ENCODE assay signal across 8 mouse cellular contexts in the genomic region with DNA sequence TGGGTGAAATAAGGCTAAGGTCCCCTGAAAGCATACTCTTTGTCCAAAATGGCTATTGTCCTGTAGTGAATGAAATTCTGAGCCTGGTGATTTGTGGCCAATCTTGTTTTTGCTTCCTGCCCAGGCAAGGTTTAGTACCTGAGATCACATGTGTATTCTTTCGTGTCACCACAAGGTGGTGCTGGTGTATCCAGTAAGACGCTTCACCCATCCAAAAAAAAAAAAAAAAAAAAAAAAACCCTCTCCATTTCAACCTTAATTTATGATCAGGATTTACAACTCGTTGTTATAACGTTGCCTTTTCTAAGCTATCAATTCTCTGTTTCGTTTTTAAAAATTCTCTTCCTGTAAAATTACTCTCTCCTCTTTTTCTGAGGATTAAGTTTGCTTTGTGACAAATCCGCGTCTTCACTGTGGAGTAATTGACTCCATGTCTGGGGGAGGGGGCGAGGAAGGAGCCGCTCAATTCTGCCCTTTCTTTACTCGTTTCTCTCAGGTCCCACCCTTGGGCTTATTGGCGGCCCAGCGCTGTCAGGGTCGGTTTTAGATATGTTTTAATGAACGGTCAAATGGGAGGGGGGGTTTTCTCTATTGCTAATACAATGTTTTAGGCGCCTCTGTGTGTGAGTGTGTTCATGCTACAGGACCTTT.
A peak's percentile ranks its signal among the peaks of the same experiment; 100 is the strongest.
DNase-seq lines count a peak whose midpoint lies in the region; ATAC-seq and TF ChIP-seq lines count a peak whose summit lies in the region.

No protein-coding gene starts in this region.

- intact Hi-C loops in heart, postnatal 10 days (cut with DNase I) = loop anchor here (10.0 kb wide), 1 partner anchor 1855 kb away; no protein-coding TSS in a partner anchor

- TF ChIP-seq CTCF in E14TG2a.4 (conservative IDR thresholded peaks at IDR 0.05; ENCODE audit: low read length) = peak; percentile 51

- no peaks in the 10 kb centered on the region for H3K36me3 ChIP-seq in E14TG2a.4 (ENCODE audit: insufficient read depth, low read length)
- no peaks in the 10 kb centered on the region for H3K36me3 ChIP-seq in lung, embryonic 16.5 days (ENCODE audit: control insufficient read depth, insufficient read depth, low read length)

- H3K27me3 ChIP-seq in E14TG2a.4 (ENCODE audit: insufficient read depth, low read length) = 0 out of 2 replicates have a peak, but pooled peaks cover 3% of the 10 kb centered on the region
- no peaks in the 10 kb centered on the region for H3K27me3 ChIP-seq in lung, embryonic 16.5 days (ENCODE audit: control insufficient read depth, insufficient read depth, low read depth, low read length)

- no peak for ATAC-seq in lung, embryonic 16.5 days (ENCODE audit: low read depth)
- no peak for ATAC-seq in megakaryocyte, adult 5-6 weeks (ENCODE audit: poor library complexity, severe bottlenecking)

- H3K4me2 ChIP-seq in lung, embryonic 16.5 days (ENCODE audit: low read depth, low read length) = peak overlapping the region; percentile 52

- DNase-seq in R1 (ENCODE audit: low read depth, low spot score) = peak; percentile 62
- DNase-seq in embryo, embryonic 10 days (ENCODE audit: low spot score) = peak; percentile 82
- peak; percentile 30 to 63 for DNase-seq in heart, postnatal 10 days
- DNase-seq in kidney, postnatal 4 days = peak; percentile 60 to 71
- peak; percentile 37 for DNase-seq in right cerebral cortex, postnatal 25 days

- H3K27ac ChIP-seq in lung, embryonic 16.5 days (ENCODE audit: low read length) = no peak overlapping the region

- 32% methylated on average over 15 of the region's 15 CpGs for WGBS in lung, embryonic 16.5 days

- H3K9ac ChIP-seq in lung, embryonic 16.5 days (ENCODE audit: low read length) = no peak overlapping the region

- H3K4me3 ChIP-seq in E14TG2a.4 (replicated peaks; ENCODE audit: low read length) = no peak overlapping the region
- H3K4me3 ChIP-seq in lung, embryonic 16.5 days (ENCODE audit: low read length) = peak overlapping the region; percentile 28

- no peaks in the 10 kb centered on the region for H3K4me1 ChIP-seq in E14TG2a.4 (replicated peaks; ENCODE audit: low read depth, low read length)
- no peaks in the 10 kb centered on the region for H3K4me1 ChIP-seq in lung, embryonic 16.5 days (replicated peaks; ENCODE audit: control insufficient read depth, insufficient read depth, low read length)

- H3K9me3 ChIP-seq in E14TG2a.4 (ENCODE audit: low read length) = no peaks in the 10 kb centered on the region
- no peaks in the 10 kb centered on the region for H3K9me3 ChIP-seq in lung, embryonic 16.5 days (ENCODE audit: control insufficient read depth, low read length)
